Mouse (Mus musculus) liver, adult 2 months (tissue): ENCODE measurements around the gene Tnfsf9.
"Not testable (repeated sequence)": the region's sequence is repeated elsewhere in the genome, so short reads cannot be mapped to it uniquely, and the experiment has no call there.

Source experiments
- CTCF ChIP-seq: fragments of 200-500 bp; IDR thresholded peaks from 2 replicates; pipeline ENCODE4 v1.5.1; 2011; ENCODE audit warnings: low read depth, low read length, control low read depth
- POLR2A ChIP-seq: fragments of 200-500 bp; IDR thresholded peaks from 2 replicates; pipeline ENCODE4 v1.6.1; 2011; ENCODE audit warnings: low read length, control low read depth; ENCODE audit not compliant: insufficient read depth; ENCODE audit errors: extremely low read depth

GRCm38 (mm10) chr17:57134021-57134420 lies 28.9 kb downstream of the Tnfsf9 start:
- TF ChIP-seq CTCF, POLR2A: not testable (repeated sequence)
